8 mouse cellular contexts compared by ENCODE assay signal in the genomic region with DNA sequence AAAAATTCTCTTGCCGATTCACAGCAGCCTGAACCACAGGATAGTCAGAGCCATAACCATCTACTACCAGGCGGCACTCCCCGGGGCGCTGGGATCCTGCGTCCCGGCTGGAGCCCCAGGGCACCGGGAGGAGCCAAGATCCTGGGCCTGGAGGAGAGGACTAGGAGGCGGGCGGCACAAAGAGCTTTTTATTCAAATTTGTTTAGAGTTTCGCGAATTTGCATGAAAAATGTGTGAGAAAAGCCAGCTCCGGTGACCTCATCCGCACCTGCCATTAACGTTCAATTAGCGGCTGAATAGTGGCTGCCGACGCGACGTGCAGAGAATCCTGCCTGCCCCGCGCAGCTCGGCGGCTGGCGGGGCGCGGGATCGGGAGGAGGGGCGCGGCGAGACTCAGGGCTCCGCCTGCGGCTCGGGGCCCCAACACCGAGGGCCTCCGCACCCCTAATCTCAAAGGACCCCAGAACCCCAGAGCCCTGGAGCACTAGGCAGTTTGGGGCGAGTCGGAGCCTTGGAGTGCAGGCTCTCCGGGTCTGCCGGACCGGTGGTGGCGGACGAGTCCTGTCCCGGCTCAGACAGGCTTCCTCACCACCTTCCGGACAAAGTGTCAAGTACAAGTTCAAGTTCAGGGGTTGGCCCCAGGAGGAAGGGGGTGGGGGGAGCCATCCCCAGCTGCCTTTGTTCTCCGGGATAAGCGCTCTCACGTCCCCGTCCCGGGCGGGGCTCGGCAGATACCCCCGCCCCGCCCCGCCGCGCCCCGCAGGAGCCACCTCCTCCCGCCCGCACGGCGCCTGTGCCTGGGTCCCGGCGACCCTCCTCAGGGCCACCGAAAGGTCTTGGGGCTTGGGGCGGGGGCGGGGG.
DNase-seq lines count a peak whose midpoint lies in the region; ATAC-seq lines count a peak whose summit lies in the region.
"Had no signal": no experiment of that assay in that cellular context is flagged by ENCODE, and none has a peak within 500 bp of the region (broad histone marks: within the 10 kb centered on the region; RNA-seq: fewer than 3 reads in every experiment).

No protein-coding gene starts in this region.

- peaks cover 10% of the 10 kb centered on the region for H3K4me1 ChIP-seq in heart, embryonic 16.5 days (ENCODE audit: control insufficient read depth, insufficient read depth, low read length)

- H3K36me3 ChIP-seq in heart, embryonic 16.5 days (ENCODE audit: control insufficient read depth, insufficient read depth) = no peaks in the 10 kb centered on the region

- no peak for ATAC-seq in heart, embryonic 16.5 days (replicated peaks; ENCODE audit: extremely low read depth, insufficient read depth, low FRiP score)

- no peak overlapping the region for H3K27ac ChIP-seq in heart, embryonic 16.5 days (ENCODE audit: low read length)

- H3K4me2 ChIP-seq in heart, embryonic 16.5 days (ENCODE audit: low read depth, low read length) = peak overlapping the region; percentile 67

- WGBS in heart, embryonic 16.5 days = 2% methylated on average over 66 of the region's 66 CpGs

- peak; percentile 73 for DNase-seq in retina, postnatal 1 day
- DNase-seq in retina, embryonic 14.5 days (ENCODE audit: low spot score) = no peak
- peak; percentile 69 to 74 for DNase-seq in cerebellum, postnatal 14 days
- peak; percentile 83 for DNase-seq in left cerebral cortex, postnatal 4 days
- peak; percentile 80 for DNase-seq in neural tube, embryonic 10.5 days (ENCODE audit: extremely low spot score, low spot score)
- no peak for DNase-seq in yolk sac, embryonic 10.5 days (ENCODE audit: low spot score)

- H3K9ac ChIP-seq in heart, embryonic 16.5 days (ENCODE audit: low read length) = no peak overlapping the region

- no peaks in the 10 kb centered on the region for H3K9me3 ChIP-seq in heart, embryonic 16.5 days (replicated peaks; ENCODE audit: control insufficient read depth, low read length)

- H3K27me3 ChIP-seq in heart, embryonic 16.5 days (ENCODE audit: control insufficient read depth, insufficient read depth, low read length) = peaks cover 86% of the 10 kb centered on the region

- H3K4me3 ChIP-seq in heart, embryonic 16.5 days (ENCODE audit: low read length) = peak overlapping the region; percentile 47
- H3K4me3 ChIP-seq: erythroblast, embryonic 14.5 days had no signal

- intact Hi-C loops in left cerebral cortex, postnatal 4 days (cut with DNase I) = no loop called here

Comparison
In these comparisons a context has a peak if more than half of its experiments do, and no peak if none do; other contexts are left out.
1. DNase-seq: peak in retina, postnatal 1 day (single experiment), cerebellum, postnatal 14 days (2 of 2), left cerebral cortex, postnatal 4 days (single experiment) and neural tube, embryonic 10.5 days (single experiment); none in retina, embryonic 14.5 days (single experiment) and yolk sac, embryonic 10.5 days (single experiment).